Mouse (Mus musculus): Measurements from ENCODE around the gene Scamp2.

The Scamp2 gene

GRCm38 (mm10) chr9:57594174-57594509 is 33.4 kb downstream of the Scamp2 start:
- DNase-seq (ENCODE audit: low spot score in 2 of 2) = no peak

- DNase-seq (ENCODE audit: low spot score in 2 of 2) = no peak
These were observed 36.5 kb downstream of the Scamp2 start for GRCm38 (mm10) chr9:57597265-57597664.

- no peak for DNase-seq (ENCODE audit: low spot score in 2 of 2)
These were observed 37.2 kb downstream of the Scamp2 start for GRCm38 (mm10) chr9:57597929-57598382.

GRCm38 (mm10) chr9:57598851-57599563 is 38.3 kb downstream of the Scamp2 start:
- DNase-seq (ENCODE audit: low spot score in 2 of 2) = no peak

- DNase-seq (ENCODE audit: low spot score in 2 of 2) = no peak
These were observed 40.0 kb downstream of the Scamp2 start for GRCm38 (mm10) chr9:57600620-57601352.

GRCm38 (mm10) chr9:57601353-57601706 is 40.6 kb downstream of the Scamp2 start:
- DNase-seq (ENCODE audit: low spot score in 2 of 2) = no peak

GRCm38 (mm10) chr9:57602098-57602497 is 41.4 kb downstream of the Scamp2 start:
- no peak for DNase-seq (ENCODE audit: low spot score in 2 of 2)

GRCm38 (mm10) chr9:57604875-57605274 is 44.1 kb downstream of the Scamp2 start:
- no peak for DNase-seq (ENCODE audit: low spot score in 2 of 2)

- DNase-seq (ENCODE audit: low spot score in 2 of 2) = no peak
These were observed 44.8 kb downstream of the Scamp2 start for GRCm38 (mm10) chr9:57605503-57605902.

GRCm38 (mm10) chr9:57606139-57606851 is 45.6 kb downstream of the Scamp2 start, which contains the start of gene Cplx3:
Cplx3 (minus strand) TSS chr9:57606281.
- DNase-seq (ENCODE audit: low spot score in 2 of 2) = no peak

- DNase-seq (ENCODE audit: low spot score in 2 of 2) = no peak
These were observed 49.1 kb downstream of the Scamp2 start for GRCm38 (mm10) chr9:57609803-57610202.

GRCm38 (mm10) chr9:57610359-57610826 is 49.6 kb downstream of the Scamp2 start:
- DNase-seq (ENCODE audit: low spot score in 2 of 2) = no peak

GRCm38 (mm10) chr9:57612587-57612986 is 51.8 kb downstream of the Scamp2 start:
- no peak for DNase-seq (ENCODE audit: low spot score in 2 of 2)

GRCm38 (mm10) chr9:57613975-57614374 is 53.2 kb downstream of the Scamp2 start:
- no peak for DNase-seq (ENCODE audit: low spot score in 2 of 2)

GRCm38 (mm10) chr9:57614786-57615185 is 54.0 kb downstream of the Scamp2 start:
- no peak for DNase-seq (ENCODE audit: low spot score in 2 of 2)

GRCm38 (mm10) chr9:57617556-57618169 is 56.9 kb downstream of the Scamp2 start:
- no peak for DNase-seq (ENCODE audit: low spot score in 2 of 2)

GRCm38 (mm10) chr9:57618854-57619253 is 58.1 kb downstream of the Scamp2 start:
- DNase-seq (ENCODE audit: low spot score in 2 of 2) = no peak

- DNase-seq (ENCODE audit: low spot score in 2 of 2) = no peak
These were observed 59.9 kb downstream of the Scamp2 start, which contains the start of gene Lman1l for GRCm38 (mm10) chr9:57620674-57621073. Lman1l (minus strand) TSS chr9:57620774.

- no peak for DNase-seq (ENCODE audit: low spot score in 2 of 2)
These were observed 63.6 kb downstream of the Scamp2 start for GRCm38 (mm10) chr9:57624295-57624694.

GRCm38 (mm10) chr9:57625674-57626500 is 65.1 kb downstream of the Scamp2 start:
- no peak for DNase-seq (ENCODE audit: low spot score in 2 of 2)

- no peak for DNase-seq (ENCODE audit: low spot score in 2 of 2)
These were observed 66.4 kb downstream of the Scamp2 start for GRCm38 (mm10) chr9:57627191-57627590.

Data from heart, adult 9 months (tissue).